Mouse (Mus musculus): ENCODE data around the gene Ccdc183. TPM values are rescaled to one million over a fixed set of nuclear protein-coding genes. Genes with fewer than 3 reads are reported as not detected.

The Ccdc183 gene
- not detected for polyA plus RNA-seq (2017; shearing (Covaris generic))

DNA sequence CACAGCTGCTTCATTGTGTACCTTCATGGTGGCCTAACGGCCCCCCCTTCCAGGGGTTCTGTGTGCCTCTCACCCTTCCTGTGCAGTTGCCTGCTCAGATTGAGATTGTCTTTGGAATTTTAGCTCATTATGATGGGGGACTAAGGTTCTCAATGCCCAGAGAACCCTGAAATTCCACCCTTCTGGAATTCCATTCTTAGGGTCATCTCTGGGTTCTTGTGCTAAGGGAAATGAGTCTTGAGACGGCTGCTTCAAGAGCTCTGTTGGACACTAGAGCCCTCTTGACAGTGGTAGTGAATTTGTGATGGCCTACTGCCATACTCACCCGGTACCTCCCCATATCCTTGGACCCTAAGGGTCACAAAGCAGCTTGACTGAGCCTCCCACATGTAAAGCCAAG, at the start of gene Ccdc183:
Gene Ccdc183, minus strand, starts transcription at position 101 of the 400 bp plus-strand sequence.

GRCm38 (mm10) chr2:25657652-25658051, 40.2 kb upstream of the Ccdc183 start, which contains the start of gene Lcn5:
Gene Lcn5 (plus strand): TSS chr2:25657952.

DNA sequence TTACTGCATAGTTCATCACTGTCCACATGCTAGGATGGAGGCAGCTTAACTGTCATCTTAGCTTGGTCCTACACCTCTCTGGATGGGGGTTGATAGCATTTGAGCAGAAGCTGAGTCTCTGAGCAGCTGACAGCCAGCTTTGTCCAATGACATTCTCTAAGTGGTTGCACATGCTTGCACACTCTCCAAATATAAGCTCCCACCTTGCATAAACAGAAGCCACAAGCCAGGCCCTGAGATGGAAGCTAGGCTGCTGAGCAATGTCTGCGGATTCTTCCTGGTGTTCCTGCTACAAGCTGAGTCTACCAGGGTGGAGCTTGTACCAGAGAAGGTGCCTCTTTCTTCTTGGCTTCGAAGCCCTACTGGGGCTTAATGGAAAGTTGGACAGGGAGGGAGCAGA, 35.4 kb upstream of the Ccdc183 start, which contains the start of gene Lcn8:
Gene Lcn8, plus strand, starts transcription at position 219 of the 400 bp plus-strand sequence.

DNA sequence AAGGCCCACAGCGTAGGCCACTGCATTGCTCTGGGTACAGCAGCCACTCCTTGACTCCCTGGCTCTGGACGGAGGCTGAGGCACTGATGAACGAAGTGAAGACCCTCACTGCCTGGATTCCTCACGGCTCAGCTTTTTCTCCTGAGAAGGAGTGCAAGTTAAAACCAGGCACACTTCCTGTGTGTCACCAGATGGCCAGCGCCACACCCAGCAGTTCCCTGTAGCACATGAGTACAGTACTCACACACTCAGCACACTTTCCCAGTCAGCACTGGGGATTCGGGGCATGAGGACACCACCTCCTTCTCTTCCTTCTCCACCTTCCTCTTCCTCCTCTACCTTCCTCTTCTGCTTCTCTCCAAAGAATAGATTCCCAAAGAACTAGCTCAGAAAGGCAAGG, 10.3 kb upstream of the Ccdc183 start, which contains the start of gene Fcna:
Gene Fcna, minus strand, starts transcription at position 220 of the 400 bp plus-strand sequence.

DNA sequence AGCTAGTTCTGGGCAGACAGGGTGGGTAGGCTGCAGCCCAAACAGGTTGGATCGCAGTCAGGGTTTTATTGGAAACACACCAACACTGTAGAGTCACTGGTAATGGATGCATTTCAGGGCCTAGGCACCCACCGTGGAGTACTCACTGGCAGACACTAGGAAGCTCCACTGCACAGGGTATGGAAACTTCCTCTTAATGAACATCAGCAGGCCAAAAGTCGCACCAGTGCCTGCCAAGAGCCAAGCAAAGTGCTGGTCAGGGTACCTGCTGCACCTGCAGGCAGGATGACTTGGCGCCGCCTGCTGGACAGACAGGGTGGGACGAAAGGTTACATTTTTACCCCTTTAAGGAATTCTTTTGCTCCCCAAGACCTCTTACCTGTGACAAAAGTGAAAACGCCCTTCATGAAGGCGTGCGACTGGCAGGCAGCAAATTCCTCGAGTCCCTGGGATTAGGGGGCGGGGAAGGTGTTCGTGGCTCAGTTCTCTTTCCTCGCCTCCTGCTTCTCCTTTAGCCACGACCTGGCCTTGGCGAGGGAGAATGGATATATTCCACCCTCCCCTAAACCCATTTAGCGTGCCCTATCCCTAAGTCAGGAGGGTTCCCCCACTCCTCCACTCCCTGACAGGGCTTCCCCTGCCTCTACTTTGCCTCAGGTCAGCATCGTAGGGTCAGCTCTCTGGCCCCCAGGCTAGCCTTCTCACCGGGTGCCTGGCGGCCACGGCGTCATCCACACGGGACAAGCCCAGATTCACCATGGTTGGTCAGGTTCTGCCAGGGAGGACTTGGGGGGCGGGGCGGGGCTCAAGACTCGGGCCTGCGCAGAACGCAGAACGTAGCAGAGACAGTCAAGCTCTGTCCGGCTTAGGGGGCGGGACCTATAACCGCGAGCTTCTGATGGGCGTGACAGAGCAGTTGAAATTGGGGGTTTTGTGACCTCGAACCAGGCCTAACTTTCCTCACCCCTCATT, 4.0 kb upstream of the Ccdc183 start, which contains the start of gene Tmem141:
Gene Tmem141, minus strand, starts transcription at position 777 of the 972 bp plus-strand sequence.

DNA sequence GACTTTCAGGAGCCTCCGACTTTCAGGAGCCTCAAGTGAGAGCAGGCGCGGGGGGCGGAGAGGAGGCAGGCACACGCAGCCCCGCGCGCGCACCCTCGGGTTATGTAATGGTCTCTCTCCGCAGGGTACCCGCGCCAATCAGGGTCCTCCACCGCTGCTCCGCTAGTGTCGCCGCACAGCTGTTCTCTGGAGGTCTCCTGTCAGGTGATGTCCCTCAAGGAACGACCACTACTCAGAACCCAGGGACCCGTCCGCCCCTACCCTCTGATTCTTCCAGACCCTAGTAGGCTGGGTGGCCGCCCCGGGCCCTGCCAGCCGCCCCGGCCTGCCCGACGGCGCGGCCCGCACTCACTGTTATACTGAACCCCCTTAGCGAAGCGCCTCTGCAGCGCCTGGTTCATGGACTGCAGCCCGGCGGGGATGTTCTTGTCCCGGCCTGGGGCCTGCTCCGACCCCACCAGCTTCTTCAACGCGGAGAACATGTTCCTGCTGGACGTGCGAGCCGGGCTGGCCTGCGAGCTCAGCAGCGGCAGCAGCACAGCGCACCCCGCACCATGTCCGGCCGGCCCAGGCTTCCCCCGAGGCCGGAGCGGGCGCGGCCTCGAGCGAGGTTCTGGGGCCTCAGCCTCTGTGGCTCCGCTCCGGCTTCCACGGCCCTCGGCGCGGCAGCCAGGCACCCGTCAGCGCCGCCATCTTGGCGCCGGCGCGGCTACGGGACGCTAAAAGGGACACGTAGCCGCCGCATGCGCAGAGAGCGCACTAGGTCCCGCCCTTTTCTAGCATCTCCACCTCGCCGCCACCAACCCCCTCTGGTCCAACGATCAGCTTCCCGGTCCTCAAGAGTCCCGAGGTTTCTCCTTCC, 9.5 kb downstream of the Ccdc183 start, which contains the start of gene Rabl6:
Gene Rabl6, minus strand, starts transcription at position 761 of the 862 bp plus-strand sequence.

GRCm38 (mm10) chr2:25581294-25581864, 36.1 kb downstream of the Ccdc183 start, which contains the start of gene Ajm1:
Gene Ajm1 (minus strand): TSS chr2:25581757.

GRCm38 (mm10) chr2:25574579-25575431, 42.7 kb downstream of the Ccdc183 start, which contains the start of the genes Mamdc4 and Phpt1:
Gene Mamdc4 (minus strand): TSS chr2:25574845.
Gene Phpt1 (minus strand): TSS chr2:25575224.

Other genes starting within 250 kb of the Ccdc183 start
- not detected for gene Sapcd2, start 245.4 kb downstream of the Ccdc183 start, polyA plus RNA-seq (2017; shearing (Covaris generic))
- not detected for gene Entpd2, start 221.8 kb downstream of the Ccdc183 start, polyA plus RNA-seq (2017; shearing (Covaris generic))
- gene Npdc1, start 218.3 kb downstream of the Ccdc183 start, polyA plus RNA-seq (2017; shearing (Covaris generic)): 0.47 TPM
- gene Fut7, start 194.4 kb downstream of the Ccdc183 start, polyA plus RNA-seq (2017; shearing (Covaris generic)): not detected
- gene Abca2, start 189.0 kb downstream of the Ccdc183 start, polyA plus RNA-seq (2017; shearing (Covaris generic)): 44.9 TPM
- 5.1 TPM for gene Clic3, start 160.8 kb downstream of the Ccdc183 start, polyA plus RNA-seq (2017; shearing (Covaris generic))
- 74.5 TPM for gene Paxx, start 156.6 kb downstream of the Ccdc183 start, polyA plus RNA-seq (2017; shearing (Covaris generic))
- gene Ptgds, start 147.6 kb downstream of the Ccdc183 start, polyA plus RNA-seq (2017; shearing (Covaris generic)): not detected
- not detected for gene Lcn12, start 123.8 kb downstream of the Ccdc183 start, polyA plus RNA-seq (2017; shearing (Covaris generic))
- 82.7 TPM for gene Fbxw5, start 116.9 kb downstream of the Ccdc183 start, polyA plus RNA-seq (2017; shearing (Covaris generic))
- gene C8g, start 116.0 kb downstream of the Ccdc183 start, polyA plus RNA-seq (2017; shearing (Covaris generic)): 5.6 TPM
- gene Traf2, start 70.7 kb downstream of the Ccdc183 start, polyA plus RNA-seq (2017; shearing (Covaris generic)): 61.5 TPM
- gene Edf1, start 59.8 kb downstream of the Ccdc183 start, polyA plus RNA-seq (2017; shearing (Covaris generic)): 170 TPM
- gene Mamdc4, start 42.8 kb downstream of the Ccdc183 start, polyA plus RNA-seq (2017; shearing (Covaris generic)): 1.4 TPM
- gene Phpt1, start 42.5 kb downstream of the Ccdc183 start, polyA plus RNA-seq (2017; shearing (Covaris generic)): 55.4 TPM
- 0.17 TPM for gene Ajm1, start 35.9 kb downstream of the Ccdc183 start, polyA plus RNA-seq (2017; shearing (Covaris generic))
- gene Rabl6, start 9.2 kb downstream of the Ccdc183 start, polyA plus RNA-seq (2017; shearing (Covaris generic)): 59.7 TPM
- 2.2 TPM for gene Tmem141, start 4.3 kb upstream of the Ccdc183 start, polyA plus RNA-seq (2017; shearing (Covaris generic))
- gene Fcna, start 10.4 kb upstream of the Ccdc183 start, polyA plus RNA-seq (2017; shearing (Covaris generic)): not detected
- not detected for gene Lcn8, start 35.4 kb upstream of the Ccdc183 start, polyA plus RNA-seq (2017; shearing (Covaris generic))
- not detected for gene Lcn5, start 40.3 kb upstream of the Ccdc183 start, polyA plus RNA-seq (2017; shearing (Covaris generic))
- gene Lcn6, start 59.1 kb upstream of the Ccdc183 start, polyA plus RNA-seq (2017; shearing (Covaris generic)): not detected
- gene Lcn10, start 65.0 kb upstream of the Ccdc183 start, polyA plus RNA-seq (2017; shearing (Covaris generic)): not detected
- not detected for gene Obp2a, start 82.4 kb upstream of the Ccdc183 start, polyA plus RNA-seq (2017; shearing (Covaris generic))
- 27.5 TPM for gene Bmyc, start 89.1 kb upstream of the Ccdc183 start, polyA plus RNA-seq (2017; shearing (Covaris generic))
- gene Obp2b, start 119.3 kb upstream of the Ccdc183 start, polyA plus RNA-seq (2017; shearing (Covaris generic)): not detected
- gene Lcn3, start 147.9 kb upstream of the Ccdc183 start, polyA plus RNA-seq (2017; shearing (Covaris generic)): not detected
- not detected for gene Lcn11, start 159.3 kb upstream of the Ccdc183 start, polyA plus RNA-seq (2017; shearing (Covaris generic))
- not detected for gene Gm13539, start 164.6 kb upstream of the Ccdc183 start, polyA plus RNA-seq (2017; shearing (Covaris generic))
- gene Glt6d1, start 198.2 kb upstream of the Ccdc183 start, polyA plus RNA-seq (2017; shearing (Covaris generic)): not detected
- gene Lcn9, start 205.5 kb upstream of the Ccdc183 start, polyA plus RNA-seq (2017; shearing (Covaris generic)): not detected
- gene Sohlh1, start 229.6 kb upstream of the Ccdc183 start, polyA plus RNA-seq (2017; shearing (Covaris generic)): not detected
- not detected for gene Kcnt1, start 246.1 kb upstream of the Ccdc183 start, polyA plus RNA-seq (2017; shearing (Covaris generic))

All from naive thymus-derived CD4-positive, alpha-beta T cell, adult 5 months (primary cell).